Mouse (Mus musculus): ENCODE results near the gene Fam213b. TPM values are rescaled to one million over a fixed set of nuclear protein-coding genes. Genes with fewer than 3 reads are reported as not detected.

The Fam213b gene
- polyA plus RNA-seq (2015; fragmentation: Nextera tagmentation; extraction: Ambion mirVana) = 29.1 and 30.6 TPM in 2 replicates

DNA sequence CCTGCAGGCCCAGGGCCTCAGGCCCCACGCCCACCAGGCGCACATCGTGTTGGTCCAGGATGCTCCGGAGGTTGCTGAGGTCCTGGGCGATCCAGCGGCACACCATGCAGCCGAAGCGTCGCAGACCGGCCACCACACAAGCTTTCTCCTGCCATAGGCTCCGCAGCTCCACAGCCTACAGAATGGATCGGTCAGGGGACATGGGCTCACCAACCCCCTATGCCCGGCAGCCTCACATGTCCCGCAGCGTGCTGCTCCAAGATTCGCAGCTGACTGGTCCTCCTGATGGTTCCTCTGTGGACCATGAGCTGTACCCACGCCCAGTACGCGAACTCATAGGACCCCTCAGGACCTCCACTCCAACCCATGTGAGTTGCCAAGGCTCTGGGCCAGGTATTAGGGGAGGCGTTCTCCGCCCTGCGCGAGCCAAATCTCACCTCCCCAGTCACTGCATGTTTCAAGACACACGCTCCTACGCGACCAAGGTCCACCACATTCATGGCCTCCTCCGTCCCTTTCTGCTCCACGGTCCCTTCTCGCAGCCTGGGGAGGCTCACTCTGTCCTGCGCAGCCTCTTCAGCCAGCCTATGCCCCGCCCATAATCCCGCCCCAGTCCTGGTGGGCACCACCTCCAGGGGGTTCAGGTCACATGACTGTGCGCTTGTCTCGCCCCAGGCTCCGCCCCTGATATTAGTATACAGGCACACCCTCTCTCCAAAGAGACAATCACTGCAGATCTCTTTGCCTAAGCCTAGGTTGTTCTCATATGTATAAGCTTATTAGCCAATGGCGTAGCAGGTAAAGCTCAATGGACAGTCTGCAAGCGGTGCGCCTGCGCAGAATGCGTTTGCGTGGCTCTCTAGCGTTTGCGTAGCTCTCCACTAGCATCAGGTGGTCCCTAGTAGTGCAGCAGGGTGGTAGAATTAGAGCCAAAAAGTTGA is at the start of gene Fam213b:
Gene Fam213b (minus strand): TSS at position 630 of the 941 bp plus-strand sequence.
- peak; percentile 96 for ATAC-seq (ENCODE audit: insufficient read depth, low FRiP score, low read depth)

DNA sequence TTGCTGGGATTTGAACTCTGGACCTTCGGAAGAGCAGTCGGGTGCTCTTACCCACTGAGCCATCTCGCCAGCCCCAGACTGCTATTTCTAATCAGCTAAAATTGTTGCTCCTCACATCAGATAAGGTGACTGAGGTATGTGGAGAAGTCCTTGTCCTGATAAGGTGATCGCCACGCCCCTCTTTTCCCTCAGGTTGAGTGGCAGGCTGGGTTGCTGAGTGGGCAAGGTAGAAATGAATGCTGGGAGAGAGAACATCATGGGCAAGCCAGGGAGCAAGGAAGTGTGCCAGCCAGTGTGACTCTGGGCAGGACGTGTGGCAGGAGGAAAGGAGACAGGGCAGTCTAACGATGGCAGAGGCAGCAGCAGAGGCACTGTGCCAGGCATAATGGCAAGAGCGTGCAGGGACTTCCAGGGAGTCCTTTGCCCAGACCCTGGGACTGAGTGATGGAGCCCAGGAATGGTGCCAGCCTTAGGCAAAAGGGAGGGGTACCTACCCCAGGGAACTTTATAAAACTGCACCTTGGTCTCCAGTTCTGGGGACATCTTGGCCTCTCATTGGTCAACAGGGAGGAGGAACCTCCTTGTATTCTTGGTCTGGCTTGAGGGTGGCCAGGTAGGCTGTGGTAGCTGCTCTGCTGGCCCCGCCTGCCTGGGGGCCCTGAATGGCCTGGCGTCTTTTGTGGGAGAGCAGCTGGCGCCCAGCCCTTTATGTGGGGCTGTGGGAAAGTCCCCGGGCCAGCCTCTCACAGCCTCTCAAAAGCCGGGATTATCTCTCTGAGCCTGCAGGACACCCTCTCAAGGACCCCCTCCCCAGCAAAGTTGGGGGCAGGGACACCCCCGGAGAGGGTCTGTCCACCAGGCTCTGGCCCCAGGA is 49.4 kb upstream of the Fam213b start:
- 46% methylated on average over 14 of the region's 14 CpGs for WGBS
- no peak overlapping the region for H3K27ac ChIP-seq

More for the DNA sequence above, at the start of gene Fam213b:
- Histone ChIP-seq H3K4me2 (peak within 1 kb of the TSS; percentile 92), H3K27ac (peak within 1 kb of the TSS; percentile 23; the same call in 1 of the 2 replicates), H3K4me1 (peaks cover 12% of the 10 kb centered on the region), H3K27me3 (replicated peaks) (no peaks in the 10 kb centered on the region), H3K9ac (peak within 1 kb of the TSS; percentile 23; the same call in 1 of the 2 replicates), H3K36me3 (no peaks in the 10 kb centered on the region), H3K4me3 (replicated peaks) (peak within 1 kb of the TSS; percentile 51), H3K9me3 (no peaks in the 10 kb centered on the region)
- 4% methylated on average over 43 of the region's 43 CpGs for WGBS

DNA sequence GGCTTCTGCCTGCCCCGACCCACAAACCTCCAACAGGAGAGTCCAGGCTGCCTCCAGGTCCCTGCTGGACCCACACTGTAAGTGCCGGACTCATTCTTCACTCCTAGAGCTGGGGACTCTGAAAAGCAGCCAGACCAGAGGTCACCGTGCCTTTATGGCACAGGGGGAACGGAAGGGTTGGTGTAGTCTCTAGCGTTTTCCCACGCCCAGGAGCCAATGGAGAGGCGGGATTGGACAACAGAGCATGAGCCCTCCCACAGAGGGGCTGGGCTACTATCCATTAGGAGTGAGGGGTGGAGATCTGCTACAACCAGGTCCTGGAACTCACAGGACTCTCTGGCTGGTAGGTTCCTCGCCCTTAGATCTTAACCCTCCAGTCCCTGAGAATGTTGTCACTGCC is 47.4 kb upstream of the Fam213b start:
- no peak overlapping the region; the same call in 1 of the 2 replicates for H3K9ac ChIP-seq
- peaks cover 15% of the 10 kb centered on the region for H3K4me1 ChIP-seq
- H3K27ac ChIP-seq = no peak overlapping the region
- 4% methylated on average over 8 of the region's 8 CpGs for WGBS
- peak overlapping the region; percentile 26 for H3K4me3 ChIP-seq (replicated peaks)
- H3K36me3 ChIP-seq = no peaks in the 10 kb centered on the region
- no peaks in the 10 kb centered on the region for H3K9me3 ChIP-seq
- H3K27me3 ChIP-seq (replicated peaks) = peaks cover 27% of the 10 kb centered on the region
- peak overlapping the region; percentile 60 for H3K4me2 ChIP-seq
- ATAC-seq (ENCODE audit: insufficient read depth, low FRiP score, low read depth) = peak; percentile 89

More for the DNA sequence above, 49.4 kb upstream of the Fam213b start:
- no peaks in the 10 kb centered on the region for H3K36me3 ChIP-seq
- H3K9me3 ChIP-seq = no peaks in the 10 kb centered on the region
- ATAC-seq (ENCODE audit: insufficient read depth, low FRiP score, low read depth) = no peak
- no peak overlapping the region for H3K9ac ChIP-seq
- peaks cover 46% of the 10 kb centered on the region for H3K27me3 ChIP-seq (replicated peaks)
- no peak overlapping the region for H3K4me2 ChIP-seq
- peaks cover 18% of the 10 kb centered on the region for H3K4me1 ChIP-seq
- no peak overlapping the region for H3K4me3 ChIP-seq (replicated peaks)

DNA sequence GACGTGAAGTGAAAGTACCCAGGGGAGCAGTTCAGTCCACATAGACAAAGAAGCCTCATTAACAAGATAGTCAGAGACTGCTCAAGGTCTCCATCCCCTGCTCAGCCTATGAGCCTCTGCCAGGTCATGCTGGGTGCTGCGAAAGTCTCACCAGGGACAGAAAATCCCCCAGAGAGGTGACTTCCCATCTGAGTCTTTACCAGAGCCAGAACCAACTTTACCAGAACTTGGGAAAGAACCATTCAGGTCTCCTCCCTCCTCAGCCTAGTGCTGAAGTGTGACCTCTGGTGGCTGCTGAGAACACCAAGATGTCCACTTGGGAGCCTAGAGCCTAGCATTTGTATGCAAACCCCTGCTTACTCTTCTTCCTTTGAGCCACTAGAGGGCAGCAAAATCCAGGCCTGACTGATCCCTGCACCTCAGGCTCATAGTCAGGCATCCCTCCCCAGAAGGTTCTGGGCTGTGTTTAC is 45.2 kb upstream of the Fam213b start:
- peaks cover 10% of the 10 kb centered on the region for H3K27me3 ChIP-seq (replicated peaks)
- peaks cover 10% of the 10 kb centered on the region for H3K4me1 ChIP-seq
- H3K36me3 ChIP-seq = no peaks in the 10 kb centered on the region
- WGBS = 38% methylated on average over 2 of the region's 2 CpGs
- H3K27ac ChIP-seq = no peak overlapping the region
- peak; percentile 74; the same call in 1 of the 2 replicates for ATAC-seq (ENCODE audit: insufficient read depth, low FRiP score, low read depth)
- H3K4me3 ChIP-seq (replicated peaks) = no peak overlapping the region
- no peaks in the 10 kb centered on the region for H3K9me3 ChIP-seq
- no peak overlapping the region for H3K9ac ChIP-seq
- no peak overlapping the region for H3K4me2 ChIP-seq

- no peak overlapping the region for H3K27ac ChIP-seq
- H3K9me3 ChIP-seq = no peaks in the 10 kb centered on the region
- H3K4me2 ChIP-seq = no peak overlapping the region
- peaks cover 3% of the 10 kb centered on the region; the same call in 1 of the 2 replicates for H3K27me3 ChIP-seq (replicated peaks)
- no peak overlapping the region for H3K9ac ChIP-seq
- WGBS = 85% methylated on average over 6 of the region's 6 CpGs
- no peak overlapping the region for H3K4me3 ChIP-seq (replicated peaks)
- H3K4me1 ChIP-seq = peaks cover 4% of the 10 kb centered on the region
- H3K36me3 ChIP-seq = no peaks in the 10 kb centered on the region
- ATAC-seq (ENCODE audit: insufficient read depth, low FRiP score, low read depth) = no peak
Observed at GRCm38 (mm10) chr4:154943323-154944039, 44.5 kb upstream of the Fam213b start.

- Histone ChIP-seq H3K4me3 (replicated peaks) (no peak overlapping the region), H3K4me2 (no peak overlapping the region), H3K27me3 (replicated peaks) (no peaks in the 10 kb centered on the region), H3K36me3 (no peaks in the 10 kb centered on the region), H3K9ac (no peak overlapping the region), H3K9me3 (no peaks in the 10 kb centered on the region), H3K4me1 (peaks cover 4% of the 10 kb centered on the region), H3K27ac (no peak overlapping the region)
- ATAC-seq (ENCODE audit: insufficient read depth, low FRiP score, low read depth) = no peak
- 81% methylated on average over 10 of the region's 10 CpGs for whole genome bisulfite sequencing
Observed at GRCm38 (mm10) chr4:154942632-154943322, 43.8 kb upstream of the Fam213b start.

GRCm38 (mm10) chr4:154941831-154942230 is 42.9 kb upstream of the Fam213b start:
- no peak for ATAC-seq (ENCODE audit: insufficient read depth, low FRiP score, low read depth)
- no peak overlapping the region for H3K27ac ChIP-seq
- WGBS = 85% methylated on average over 5 of the region's 5 CpGs
- H3K4me1 ChIP-seq = peaks cover 4% of the 10 kb centered on the region
- no peak overlapping the region for H3K4me3 ChIP-seq (replicated peaks)
- H3K4me2 ChIP-seq = no peak overlapping the region
- no peaks in the 10 kb centered on the region for H3K36me3 ChIP-seq
- H3K27me3 ChIP-seq (replicated peaks) = no peaks in the 10 kb centered on the region
- H3K9me3 ChIP-seq = no peaks in the 10 kb centered on the region
- H3K9ac ChIP-seq = no peak overlapping the region

GRCm38 (mm10) chr4:154940156-154940555 is 41.2 kb upstream of the Fam213b start:
- Histone ChIP-seq H3K9ac (no peak overlapping the region), H3K27me3 (replicated peaks) (no peaks in the 10 kb centered on the region), H3K36me3 (no peaks in the 10 kb centered on the region), H3K4me2 (no peak overlapping the region), H3K4me3 (replicated peaks) (no peak overlapping the region), H3K27ac (no peak overlapping the region), H3K9me3 (no peaks in the 10 kb centered on the region), H3K4me1 (no peaks in the 10 kb centered on the region)
- 81% methylated on average over 2 of the region's 2 CpGs for WGBS
- ATAC-seq (ENCODE audit: insufficient read depth, low FRiP score, low read depth) = no peak

DNA sequence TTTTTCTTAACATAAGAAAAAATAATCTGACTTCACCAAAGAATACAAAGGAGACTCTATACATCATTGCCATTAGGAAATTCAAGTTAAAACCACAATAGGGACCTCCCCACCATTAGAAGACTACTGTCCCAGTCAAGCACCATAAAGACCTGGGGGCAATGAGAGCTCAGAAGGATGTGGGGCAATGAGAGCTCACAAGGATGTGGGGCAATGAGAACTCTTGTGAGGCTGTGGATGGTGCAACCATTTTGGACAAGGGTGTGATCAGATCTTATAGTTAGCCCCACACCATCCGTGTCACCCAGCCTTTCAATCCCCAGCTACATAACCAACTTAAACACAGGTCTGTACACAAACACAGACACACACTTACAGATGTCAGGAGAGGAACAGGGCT is 38.8 kb upstream of the Fam213b start:
- Histone ChIP-seq H3K9me3 (no peaks in the 10 kb centered on the region), H3K36me3 (no peaks in the 10 kb centered on the region), H3K27me3 (replicated peaks) (no peaks in the 10 kb centered on the region), H3K4me1 (no peaks in the 10 kb centered on the region), H3K27ac (no peak overlapping the region), H3K9ac (no peak overlapping the region), H3K4me3 (replicated peaks) (no peak overlapping the region), H3K4me2 (no peak overlapping the region)
- ATAC-seq (ENCODE audit: insufficient read depth, low FRiP score, low read depth) = no peak
- 64% methylated on average over 1 of the region's 1 CpGs for WGBS

- Histone ChIP-seq H3K27ac (no peak overlapping the region), H3K27me3 (replicated peaks) (no peaks in the 10 kb centered on the region), H3K36me3 (no peaks in the 10 kb centered on the region), H3K9me3 (no peaks in the 10 kb centered on the region), H3K4me1 (no peaks in the 10 kb centered on the region), H3K4me3 (replicated peaks) (no peak overlapping the region), H3K9ac (no peak overlapping the region), H3K4me2 (no peak overlapping the region)
- 60% methylated on average over 8 of the region's 8 CpGs for WGBS
- ATAC-seq (ENCODE audit: insufficient read depth, low FRiP score, low read depth) = no peak
Observed at GRCm38 (mm10) chr4:154936542-154937255, 37.8 kb upstream of the Fam213b start.
